Mouse (Mus musculus): ENCODE measurements at regions not wholly inside any gene's neighbourhood (a gene's known extent, or its start where the extent isn't known, plus 50 kb on each side); places are given as distances from the start of the nearest gene placed in this dataset.

- H3K27me3 ChIP-seq (replicated peaks) = no peaks in the 10 kb centered on the region
- H3K9me3 ChIP-seq (replicated peaks; ENCODE audit: low read length) = peaks cover 32% of the 10 kb centered on the region
- no peak overlapping the region for H3K4me2 ChIP-seq (ENCODE audit: insufficient read depth, low read depth, poor library complexity, severe bottlenecking)
- no peaks in the 10 kb centered on the region for H3K36me3 ChIP-seq (replicated peaks in 1 of 2; ENCODE audit: control insufficient read depth in 1 of 2, insufficient read depth in 1 of 2, low read length in 1 of 2)
- H3K4me3 ChIP-seq (replicated peaks in 1 of 3; ENCODE audit: low read depth in 2 of 3, low read length in 2 of 3, poor library complexity in 1 of 3) = no peak overlapping the region
- H3K9ac ChIP-seq (ENCODE audit: insufficient read depth, low read depth) = no peak overlapping the region
- H3K4me1 ChIP-seq (ENCODE audit: control insufficient read depth in 1 of 2, insufficient read depth in 2 of 2) = 0 out of 4 replicates have a peak, but pooled peaks cover 0 to 4% of the 10 kb centered on the region in 2 experiments
- TF ChIP-seq EP300 (IDR thresholded peaks at IDR 0.05; ENCODE audit: low read length) = no peak
- no peak for TF ChIP-seq GABPA (IDR thresholded peaks at IDR 0.05; ENCODE audit: insufficient replicate concordance, low read depth, low read length)
- no peak for TF ChIP-seq POLR2AphosphoS2 (IDR thresholded peaks at IDR 0.05; ENCODE audit: low read depth, low read length)
- no peak for TF ChIP-seq ZKSCAN1 (IDR thresholded peaks at IDR 0.05; ENCODE audit: borderline replicate concordance, low read depth, low read length)
- TF ChIP-seq TBP (conservative IDR thresholded peaks at IDR 0.05; ENCODE audit: low read depth, low read length) = no peak
- TF ChIP-seq POLR2A (IDR thresholded peaks at IDR 0.05; ENCODE audit: low read depth, low read length) = no peak
- no peak for TF ChIP-seq BHLHE40 (IDR thresholded peaks at IDR 0.05; ENCODE audit: low read depth, low read length)
- no peak for TF ChIP-seq PAX5 (IDR thresholded peaks at IDR 0.05; ENCODE audit: low read length)
- no peak for TF ChIP-seq JUN (IDR thresholded peaks at IDR 0.05; ENCODE audit: insufficient read depth, low read depth, low read length)
- TF ChIP-seq RCOR1 (conservative IDR thresholded peaks at IDR 0.05; ENCODE audit: low read depth, low read length) = no peak
- TF ChIP-seq E2F4 (IDR thresholded peaks at IDR 0.05; ENCODE audit: insufficient replicate concordance, low read depth, low read length) = no peak
- TF ChIP-seq SMC3 (IDR thresholded peaks at IDR 0.05; ENCODE audit: low read depth, low read length) = no peak
- TF ChIP-seq ZMIZ1 (IDR thresholded peaks at IDR 0.05; ENCODE audit: low read depth, low read length) = no peak
- no peak for TF ChIP-seq IRF4 (IDR thresholded peaks at IDR 0.05; ENCODE audit: low read depth, low read length)
- no peak for TF ChIP-seq CTCF (conservative IDR thresholded peaks at IDR 0.05 in 1 of 2, IDR thresholded peaks at IDR 0.05 in 1 of 2; ENCODE audit: low read depth in 2 of 2, low read length in 2 of 2)
- no peak for TF ChIP-seq MAZ (IDR thresholded peaks at IDR 0.05; ENCODE audit: low read depth, low read length)
- DNase-seq (ENCODE audit: extremely low read depth) = no peak
- no peak overlapping the region for H3K27ac ChIP-seq (ENCODE audit: insufficient read depth, low read depth)
- no peaks in the 10 kb centered on the region for H3K79me2 ChIP-seq (replicated peaks; ENCODE audit: control insufficient read depth, extremely low read depth, insufficient read depth, poor library complexity, severe bottlenecking)
- in situ Hi-C loops (cut with MboI; ENCODE audit: low pct_ligation_motif_present, low pct_unique_long_range_greater_than_20kb, low sequenced_read_pairs) (no loop called here), dilution Hi-C loops (cut with MboI; ENCODE audit: extremely low pct_ligation_motif_present, extremely low pct_unique_long_range_greater_than_20kb, low sequenced_read_pairs) (no loop called here)
Measured at GRCm38 (mm10) chr14:105630444-105630843, 266.2 kb downstream of the Spry2 start.

GRCm38 (mm10) chr14:105628673-105629072, 267.9 kb downstream of the Spry2 start:
- DNase-seq (ENCODE audit: extremely low read depth) = no peak
- in situ Hi-C loops (cut with MboI; ENCODE audit: low pct_ligation_motif_present, low pct_unique_long_range_greater_than_20kb, low sequenced_read_pairs) = no loop called here

More at GRCm38 (mm10) chr14:105628673-105629072, 267.9 kb downstream of the Spry2 start:
- Histone ChIP-seq H3K36me3 (replicated peaks in 1 of 2; ENCODE audit: control insufficient read depth in 1 of 2, insufficient read depth in 1 of 2, low read length in 1 of 2) (no peaks in the 10 kb centered on the region), H3K9ac (ENCODE audit: insufficient read depth, low read depth) (no peak overlapping the region), H3K4me3 (replicated peaks in 1 of 3; ENCODE audit: low read depth in 2 of 3, low read length in 2 of 3, poor library complexity in 1 of 3) (no peak overlapping the region), H3K27ac (ENCODE audit: insufficient read depth, low read depth) (no peak overlapping the region), H3K27me3 (replicated peaks) (no peaks in the 10 kb centered on the region), H3K4me2 (ENCODE audit: insufficient read depth, low read depth, poor library complexity, severe bottlenecking) (no peak overlapping the region), H3K4me1 (ENCODE audit: control insufficient read depth in 1 of 2, insufficient read depth in 2 of 2) (0 out of 4 replicates have a peak, but pooled peaks cover 0 to 4% of the 10 kb centered on the region in 2 experiments), H3K79me2 (replicated peaks; ENCODE audit: control insufficient read depth, extremely low read depth, insufficient read depth, poor library complexity, severe bottlenecking) (no peaks in the 10 kb centered on the region), H3K9me3 (replicated peaks; ENCODE audit: low read length) (peaks cover 32% of the 10 kb centered on the region)
- TF ChIP-seq RCOR1 (conservative IDR thresholded peaks at IDR 0.05; ENCODE audit: low read depth, low read length) = no peak
- TF ChIP-seq JUND (conservative IDR thresholded peaks at IDR 0.05; ENCODE audit: low read depth, low read length) = no peak
- no peak for TF ChIP-seq GABPA (IDR thresholded peaks at IDR 0.05; ENCODE audit: insufficient replicate concordance, low read depth, low read length)
- TF ChIP-seq POLR2AphosphoS2 (IDR thresholded peaks at IDR 0.05; ENCODE audit: low read depth, low read length) = no peak
- no peak for TF ChIP-seq SIN3A (IDR thresholded peaks at IDR 0.05; ENCODE audit: low read length)
- no peak for TF ChIP-seq E2F4 (IDR thresholded peaks at IDR 0.05; ENCODE audit: insufficient replicate concordance, low read depth, low read length)
- no peak for TF ChIP-seq EP300 (IDR thresholded peaks at IDR 0.05; ENCODE audit: low read length)
- no peak for TF ChIP-seq POLR2A (IDR thresholded peaks at IDR 0.05; ENCODE audit: low read depth, low read length)
- TF ChIP-seq MAX (IDR thresholded peaks at IDR 0.05; ENCODE audit: low read length) = no peak
- no peak for TF ChIP-seq MXI1 (IDR thresholded peaks at IDR 0.05; ENCODE audit: low read depth, low read length)
- no peak for TF ChIP-seq ELF1 (IDR thresholded peaks at IDR 0.05; ENCODE audit: low read depth, low read length)
- TF ChIP-seq UBTF (IDR thresholded peaks at IDR 0.05; ENCODE audit: low read depth, low read length) = no peak
- no peak for TF ChIP-seq TBP (conservative IDR thresholded peaks at IDR 0.05; ENCODE audit: low read depth, low read length)
- TF ChIP-seq ZC3H11A (IDR thresholded peaks at IDR 0.05; ENCODE audit: low read depth, low read length) = no peak
- TF ChIP-seq CTCF (conservative IDR thresholded peaks at IDR 0.05 in 1 of 2, IDR thresholded peaks at IDR 0.05 in 1 of 2; ENCODE audit: low read depth in 2 of 2, low read length in 2 of 2) = no peak
- TF ChIP-seq SMC3 (IDR thresholded peaks at IDR 0.05; ENCODE audit: low read depth, low read length) = no peak
- no peak for TF ChIP-seq JUN (IDR thresholded peaks at IDR 0.05; ENCODE audit: insufficient read depth, low read depth, low read length)
- no peak for TF ChIP-seq USF1 (IDR thresholded peaks at IDR 0.05; ENCODE audit: low read depth, low read length)
- TF ChIP-seq IRF4 (IDR thresholded peaks at IDR 0.05; ENCODE audit: low read depth, low read length) = no peak
- no peak for TF ChIP-seq HCFC1 (IDR thresholded peaks at IDR 0.05; ENCODE audit: low read depth, low read length)
- dilution Hi-C loops (cut with MboI; ENCODE audit: extremely low pct_ligation_motif_present, extremely low pct_unique_long_range_greater_than_20kb, low sequenced_read_pairs) = no loop called here

Data from CH12.LX (cell line).